Mouse (Mus musculus) cerebellum, postnatal 4 days (tissue): ENCODE results near the gene Metrn.

Experiments
- DNase-seq, 2 experiments: peaks; one replicate each; pipeline ENCODE4 v3.0.0; 2022; ENCODE audit warnings: low spot score in 2 of 2, mixed read lengths in 1 of 2

Gene Metrn

DNA sequence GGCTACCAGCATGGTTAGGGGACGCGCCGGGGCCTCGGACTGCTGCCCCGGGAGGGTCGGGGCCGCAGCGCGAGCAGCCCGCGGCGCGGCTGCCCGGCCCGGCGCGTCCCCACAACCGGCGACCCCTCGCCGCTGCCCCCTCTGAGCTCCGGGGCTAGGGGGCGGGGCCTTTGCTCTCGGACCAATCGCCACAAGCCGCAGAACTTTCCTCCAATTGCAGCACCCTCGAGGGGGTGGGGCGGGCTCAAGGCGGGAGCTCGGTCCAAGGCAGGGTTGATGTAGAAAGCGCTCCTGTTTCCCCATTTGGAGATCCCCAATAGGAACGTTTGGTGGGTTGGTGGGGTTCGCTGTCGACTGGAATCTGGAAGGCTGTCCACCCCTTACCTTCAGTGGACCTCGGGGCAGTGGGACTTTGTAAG lies at the start of gene Metrn:
Metrn (minus strand) TSS at position 186 of the 419 bp plus-strand sequence.
- peak; percentile 67 to 80 for DNase-seq

- peak; percentile 77 to 88 for DNase-seq
Measured at GRCm38 (mm10) chr17:25844396-25844901, 47.5 kb upstream of the Metrn start, which contains the start of gene Rhot2. Gene Rhot2, minus strand, starts transcription at chr17:25844851.

GRCm38 (mm10) chr17:25843636-25844395 lies 46.9 kb upstream of the Metrn start:
- no peak for DNase-seq

DNA sequence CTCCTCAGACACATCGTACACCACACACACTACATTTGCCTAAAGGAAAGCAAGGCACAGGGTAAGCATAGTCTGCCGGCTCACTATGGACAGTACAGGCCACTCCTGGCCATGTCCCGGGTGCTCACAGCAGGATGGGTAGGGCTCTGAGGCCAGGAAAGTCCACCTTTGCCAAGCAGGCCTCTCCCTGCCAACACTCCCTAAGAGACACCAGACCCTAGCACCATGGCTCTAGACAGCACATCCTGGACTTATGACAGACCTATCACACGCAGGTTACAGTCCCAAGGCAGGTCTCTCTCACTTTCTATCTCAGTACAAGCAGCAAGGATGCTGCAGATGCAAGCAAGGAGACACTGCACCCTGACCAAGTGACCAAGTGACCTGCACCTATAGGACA lies 46.2 kb upstream of the Metrn start:
- no peak for DNase-seq

DNA sequence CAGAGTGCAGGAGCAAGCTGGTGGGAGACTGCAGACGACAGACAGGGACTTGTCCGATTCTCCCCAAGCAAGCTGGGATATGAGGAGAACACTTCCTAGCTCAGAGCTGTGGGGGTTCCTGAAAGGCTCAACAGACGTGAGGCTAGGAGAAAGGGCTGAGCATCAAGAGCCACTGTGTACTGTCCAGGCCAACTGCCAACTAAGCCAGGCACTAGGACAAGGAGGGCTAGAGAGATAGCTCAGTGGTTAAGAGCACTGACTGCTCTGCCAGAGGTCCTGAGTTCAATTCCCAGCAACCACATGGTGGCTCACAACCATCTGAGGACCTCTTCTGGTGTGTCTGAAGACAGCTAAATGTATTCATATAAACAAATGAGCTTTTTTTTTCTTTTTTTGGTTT lies 45.6 kb upstream of the Metrn start:
- DNase-seq = no peak

GRCm38 (mm10) chr17:25841117-25841880 lies 44.4 kb upstream of the Metrn start, which contains the start of gene Gm20683:
Gene Gm20683, minus strand, starts transcription at chr17:25841763.
- no peak for DNase-seq

- no peak for DNase-seq
Measured at GRCm38 (mm10) chr17:25840519-25840918, 43.6 kb upstream of the Metrn start.

GRCm38 (mm10) chr17:25839455-25840235 lies 42.7 kb upstream of the Metrn start:
- DNase-seq = no peak

DNA sequence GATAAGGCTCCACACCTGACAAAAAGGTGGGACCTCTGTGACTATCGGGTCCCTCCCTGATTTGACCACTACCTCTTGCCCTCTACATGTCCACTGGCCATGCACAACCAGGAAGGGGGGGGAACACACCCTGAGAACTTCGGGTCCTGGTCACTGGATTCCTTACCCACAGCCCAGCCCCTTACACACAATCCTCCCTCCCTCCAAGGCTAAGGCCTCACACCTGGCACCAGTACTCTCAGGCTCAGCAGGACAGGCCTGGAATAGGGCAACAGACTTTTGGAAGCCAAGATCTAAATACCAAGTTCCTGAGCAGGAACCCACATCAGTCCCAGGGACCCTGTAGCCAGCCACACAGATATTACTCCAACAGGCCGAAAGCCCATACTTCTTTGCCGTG lies 42.0 kb upstream of the Metrn start:
- no peak for DNase-seq

- DNase-seq = no peak
Measured at GRCm38 (mm10) chr17:25837533-25837932, 40.6 kb upstream of the Metrn start.

DNA sequence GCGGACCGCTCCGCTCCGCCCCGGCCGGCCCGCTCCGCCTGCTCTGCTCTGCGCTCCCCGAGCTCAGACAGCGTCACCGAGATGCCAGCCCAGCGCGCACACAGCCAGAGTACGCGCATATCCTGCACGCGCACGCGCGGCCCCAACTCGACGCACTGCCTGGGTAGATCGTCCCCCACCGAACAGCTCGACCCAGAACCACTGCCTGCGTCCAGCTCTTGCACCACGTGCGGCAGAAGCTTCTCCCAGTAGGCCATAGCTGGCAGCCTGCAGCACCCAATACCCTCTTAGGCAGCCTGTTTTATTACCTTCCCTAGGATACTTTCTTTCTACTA lies 40.1 kb upstream of the Metrn start, which contains the start of gene Rhbdl1:
Rhbdl1 (minus strand) TSS at position 220 of the 335 bp plus-strand sequence.
- peak; percentile 68 to 77 for DNase-seq

GRCm38 (mm10) chr17:25836397-25837075 lies 39.6 kb upstream of the Metrn start:
- DNase-seq = peak in 1 of 2 experiments; percentile 26

- no peak for DNase-seq
Measured at GRCm38 (mm10) chr17:25835816-25836215, 38.9 kb upstream of the Metrn start.

DNA sequence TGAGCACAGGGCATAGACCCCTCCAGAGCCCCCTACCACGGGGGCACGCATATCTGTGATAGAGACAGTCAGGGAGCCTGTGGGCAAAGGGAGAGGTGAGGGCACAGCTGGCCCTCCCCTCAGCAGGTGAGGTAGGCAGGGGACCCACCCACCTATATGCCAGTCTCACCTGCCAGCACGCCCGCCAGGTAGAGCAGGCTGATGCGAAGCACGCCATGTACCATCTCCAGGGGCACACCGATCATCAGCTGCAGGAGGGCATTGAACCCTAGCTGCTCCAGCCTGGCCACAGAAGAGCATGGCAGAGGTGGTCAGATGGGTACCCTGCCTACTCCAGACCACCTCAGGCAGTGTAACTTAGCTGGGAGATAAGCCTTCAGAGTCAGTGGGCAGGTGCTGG lies 38.4 kb upstream of the Metrn start:
- no peak for DNase-seq

DNA sequence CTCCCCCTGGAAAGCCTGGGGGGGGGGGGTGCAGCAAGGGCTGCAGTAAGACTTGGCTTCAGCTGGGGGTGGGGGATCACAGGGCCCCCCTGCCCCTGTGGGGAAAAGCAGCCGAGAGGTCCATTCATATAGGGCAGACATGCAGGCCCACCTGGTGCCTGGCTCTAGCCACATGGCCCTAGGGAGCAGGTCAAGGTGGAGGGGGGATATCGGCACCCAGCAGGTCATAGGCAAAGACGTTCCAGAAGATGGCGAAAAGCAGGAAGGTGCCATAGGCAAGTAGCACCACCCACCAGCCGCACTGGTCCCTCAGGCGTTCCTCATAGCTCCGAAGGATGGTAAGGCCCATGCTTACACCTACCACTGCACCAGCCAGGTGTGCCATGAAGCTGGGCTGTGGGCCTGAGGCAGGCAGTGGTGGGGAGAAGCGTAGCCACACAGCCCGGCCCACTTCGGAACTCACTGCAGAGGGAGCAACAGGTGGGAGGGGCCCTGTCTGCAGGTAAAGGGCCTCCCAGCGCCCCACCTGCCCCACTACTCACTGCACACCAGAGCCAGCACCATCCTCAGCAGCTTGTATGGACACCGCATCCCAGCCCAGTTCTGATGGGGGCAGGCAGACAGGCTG lies 37.8 kb upstream of the Metrn start:
- no peak for DNase-seq

DNA sequence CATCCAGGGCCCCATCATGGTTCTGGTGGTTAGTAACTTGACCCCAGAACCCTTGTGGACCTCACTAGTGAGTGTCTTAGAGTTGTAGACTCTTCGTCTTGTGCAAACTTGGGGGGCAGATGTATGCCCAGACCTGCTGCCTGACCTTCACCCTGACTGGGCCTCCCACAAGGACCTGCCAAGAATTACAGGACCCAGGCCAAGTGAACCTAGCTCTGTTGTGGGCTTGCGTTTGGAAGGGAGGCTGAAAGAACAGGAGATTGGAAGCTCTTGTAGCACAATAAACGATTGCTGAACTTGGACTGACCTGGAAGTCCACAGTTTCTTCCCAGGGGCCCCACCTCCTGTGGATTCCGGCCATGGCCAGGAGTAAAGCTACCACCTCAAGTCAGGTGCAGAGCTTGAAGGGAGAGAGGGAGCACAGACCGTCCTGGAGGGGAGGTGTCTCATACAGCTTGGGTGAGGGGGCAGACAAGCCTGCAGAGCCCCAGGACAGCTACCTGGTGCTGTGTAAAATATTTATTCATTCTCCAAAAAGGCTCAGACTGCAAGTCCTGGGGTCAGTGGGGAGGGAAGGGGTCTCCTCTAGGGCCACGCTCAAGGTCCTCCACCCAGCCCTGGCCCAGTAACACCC lies 37.1 kb upstream of the Metrn start:
- DNase-seq = no peak

DNA sequence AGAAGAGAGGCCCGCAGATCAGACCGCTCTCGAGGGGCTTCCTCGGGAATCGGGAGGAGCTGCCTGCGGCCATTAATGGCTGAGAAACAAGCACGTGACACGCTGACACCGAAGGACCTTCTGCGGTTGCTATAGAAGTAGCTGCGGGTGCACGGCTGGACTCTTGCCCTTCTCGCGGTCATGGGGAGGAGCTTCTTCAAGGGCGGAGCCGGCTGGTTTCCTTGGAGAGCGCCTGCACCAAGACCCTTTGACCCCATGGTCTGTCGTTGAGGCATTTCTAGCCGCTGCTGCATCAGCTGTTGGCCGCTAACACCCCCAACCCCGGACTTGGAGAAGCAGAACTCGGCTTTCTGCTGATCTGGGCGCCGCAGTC lies 36.3 kb upstream of the Metrn start, which contains the start of gene Stub1:
Stub1 (minus strand) TSS at position 114 of the 373 bp plus-strand sequence.
- DNase-seq = peak; percentile 57 to 81

DNA sequence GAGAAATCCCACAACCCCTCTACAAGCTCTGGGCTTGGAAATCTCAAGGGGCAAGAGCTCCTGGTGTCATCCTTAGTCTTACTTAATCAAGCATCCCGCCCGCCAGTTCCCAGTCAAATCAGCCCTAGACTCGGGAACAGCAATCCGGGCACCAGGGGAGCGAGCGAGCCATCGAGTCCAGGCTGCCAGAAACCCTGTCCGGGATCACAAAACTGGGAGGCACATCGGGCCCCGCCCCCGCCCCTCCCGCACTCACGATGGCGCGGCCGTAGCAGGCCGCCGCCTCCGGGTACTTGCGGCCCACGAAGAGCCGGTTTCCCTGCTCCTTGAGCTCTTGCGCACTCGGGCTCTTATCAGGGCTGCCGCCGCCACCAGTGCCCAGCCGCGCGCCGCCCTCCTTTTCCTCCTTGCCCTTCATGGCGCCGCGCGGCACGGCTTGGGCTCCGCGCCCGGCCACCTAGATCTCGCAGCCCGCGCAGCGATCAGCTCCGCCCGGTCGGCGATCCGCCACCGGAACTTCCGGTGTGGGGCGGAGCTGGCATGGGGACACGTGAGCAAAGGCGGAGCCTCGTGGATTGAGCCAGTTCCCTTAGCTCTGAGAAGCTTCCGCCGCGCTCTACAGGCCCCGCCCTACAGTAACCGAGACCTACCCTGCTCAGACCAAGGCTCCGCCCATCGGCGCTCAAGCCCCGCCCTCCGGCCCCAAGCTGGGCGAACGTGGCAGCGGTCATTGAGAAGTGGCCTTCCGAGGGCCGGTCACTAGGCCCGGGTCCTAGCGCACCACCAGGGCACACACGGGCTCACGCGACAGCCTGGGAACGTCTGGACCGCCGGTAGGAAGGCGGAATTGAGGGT lies 35.7 kb upstream of the Metrn start:
- DNase-seq = peak; percentile 94 to 99
